14 mouse cellular contexts compared by ENCODE assay signal in the genomic region with DNA sequence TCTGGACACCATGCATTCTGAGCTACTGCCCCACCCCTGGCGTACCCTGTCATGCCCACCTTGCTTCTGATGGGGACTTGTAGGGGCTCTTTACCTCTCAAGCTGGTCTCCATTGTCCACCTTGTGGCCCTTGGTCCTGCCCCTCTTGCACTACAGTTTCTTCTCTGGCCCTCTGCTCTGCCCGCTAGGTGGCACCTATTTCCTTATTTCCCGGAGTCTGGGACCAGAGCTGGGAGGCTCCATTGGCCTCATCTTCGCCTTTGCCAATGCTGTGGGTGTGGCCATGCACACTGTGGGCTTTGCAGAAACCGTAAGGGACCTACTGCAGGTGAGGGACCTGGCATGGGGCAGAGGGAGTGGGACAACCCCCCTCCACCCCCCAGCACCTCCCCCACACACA. TPM values are rescaled to one million over a fixed set of nuclear protein-coding genes. Genes with fewer than 3 reads are reported as not detected.
DNase-seq lines count a peak whose midpoint lies in the region; ATAC-seq and TF ChIP-seq lines count a peak whose summit lies in the region.
"Had no signal": no experiment of that assay in that cellular context is flagged by ENCODE, and none has a peak within 500 bp of the region (broad histone marks: within the 10 kb centered on the region; RNA-seq: fewer than 3 reads in every experiment).

No protein-coding gene starts in this region.

- 52% methylated on average over 5 of the region's 5 CpGs for WGBS in kidney, embryonic 15.5 days
- WGBS in hindbrain, embryonic 16.5 days: 53% methylated on average over 5 of the region's 5 CpGs

- CTCF ChIA-PET in Patski (lab: Charles Lee): interaction anchor here (0.9 to 1.4 kb wide), 4 partner anchors 10 to 155 kb away, joined by 3 to 4 read pairs (median 3); no protein-coding TSS in a partner anchor

- peak; percentile 56 for TF ChIP-seq CTCF in layer of hippocampus, adult 2 months (conservative IDR thresholded peaks at IDR 0.05)
- peak; percentile 80 for TF ChIP-seq CTCF in Patski (IDR thresholded peaks at IDR 0.05)

- no peak overlapping the region for H3K9ac ChIP-seq in kidney, embryonic 15.5 days
- no peak overlapping the region for H3K9ac ChIP-seq in hindbrain, embryonic 16.5 days (ENCODE audit: low read depth, low read length)
- H3K9ac ChIP-seq: embryonic facial prominence, embryonic 13.5 days; hindbrain, embryonic 12.5 days; limb, embryonic 15.5 days had no signal

- no peaks in the 10 kb centered on the region for H3K4me1 ChIP-seq in kidney, embryonic 15.5 days
- no peaks in the 10 kb centered on the region for H3K4me1 ChIP-seq in hindbrain, embryonic 16.5 days (ENCODE audit: control insufficient read depth, insufficient read depth, low read depth, low read length)
- H3K4me1 ChIP-seq: embryonic facial prominence, embryonic 13.5 days; hindbrain, embryonic 12.5 days; limb, embryonic 15.5 days had no signal

- ATAC-seq in Patski: no peak
- ATAC-seq in kidney, embryonic 15.5 days (replicated peaks; ENCODE audit: low FRiP score): 0 out of 2 replicates have a peak, but pooled peaks have one; percentile 23
- no peak for ATAC-seq in activated CD4-positive, CD25-positive, alpha-beta regulatory T cell, adult 4 months
- no peak for ATAC-seq in hindbrain, embryonic 16.5 days

- in situ Hi-C loops in Patski (cut with MboI; ENCODE audit: low pct_unique_long_range_greater_than_20kb): loop anchor here (5.0 to 10.0 kb wide), 2 partner anchors 159 to 351 kb away; no protein-coding TSS in a partner anchor

- H3K9me3 ChIP-seq in kidney, embryonic 15.5 days (replicated peaks): no peaks in the 10 kb centered on the region
- H3K9me3 ChIP-seq in hindbrain, embryonic 16.5 days (ENCODE audit: control insufficient read depth, low read length): no peaks in the 10 kb centered on the region
- H3K9me3 ChIP-seq: embryonic facial prominence, embryonic 13.5 days; hindbrain, embryonic 12.5 days; limb, embryonic 15.5 days had no signal

- H3K36me3 ChIP-seq in kidney, embryonic 15.5 days: no peaks in the 10 kb centered on the region
- no peaks in the 10 kb centered on the region for H3K36me3 ChIP-seq in hindbrain, embryonic 16.5 days (ENCODE audit: control insufficient read depth, insufficient read depth, low read length)
- H3K36me3 ChIP-seq: embryonic facial prominence, embryonic 13.5 days; hindbrain, embryonic 12.5 days; limb, embryonic 15.5 days had no signal

- H3K4me2 ChIP-seq in kidney, embryonic 15.5 days: no peak overlapping the region
- H3K4me2 ChIP-seq in hindbrain, embryonic 16.5 days (ENCODE audit: low read length): no peak overlapping the region
- H3K4me2 ChIP-seq: embryonic facial prominence, embryonic 13.5 days; hindbrain, embryonic 12.5 days; limb, embryonic 15.5 days had no signal

- no peaks in the 10 kb centered on the region for H3K27me3 ChIP-seq in Patski
- H3K27me3 ChIP-seq in kidney, embryonic 15.5 days: no peaks in the 10 kb centered on the region
- H3K27me3 ChIP-seq in hindbrain, embryonic 16.5 days (replicated peaks; ENCODE audit: control insufficient read depth, insufficient read depth, low read length): no peaks in the 10 kb centered on the region
- H3K27me3 ChIP-seq: embryonic facial prominence, embryonic 13.5 days; hindbrain, embryonic 12.5 days had no signal

- no peak overlapping the region for H3K4me3 ChIP-seq in layer of hippocampus, adult 2 months
- no peak overlapping the region for H3K4me3 ChIP-seq in kidney, embryonic 15.5 days (replicated peaks)
- no peak overlapping the region for H3K4me3 ChIP-seq in hindbrain, embryonic 16.5 days (ENCODE audit: low read length)
- H3K4me3 ChIP-seq: embryonic facial prominence, embryonic 13.5 days; hindbrain, embryonic 12.5 days; limb, embryonic 15.5 days; myocyte had no signal

- no peak for DNase-seq in layer of hippocampus, adult 2 months (ENCODE audit: low spot score in 2 of 2)
- no peak for DNase-seq in layer of hippocampus, adult 11-12 months (ENCODE audit: low spot score)
- DNase-seq in Patski (ENCODE audit: low read depth, low spot score): no peak
- DNase-seq in lung, postnatal 25 days (ENCODE audit: low spot score): peak; percentile 27
- DNase-seq in frontal cortex, postnatal 10 days (ENCODE audit: low spot score in 2 of 2): no peak
- DNase-seq: adrenal gland, postnatal 10 days; gastrocnemius, postnatal 10 days had no signal

- no peak overlapping the region for H3K27ac ChIP-seq in layer of hippocampus, adult 2 months
- no peak overlapping the region for H3K27ac ChIP-seq in kidney, embryonic 15.5 days
- H3K27ac ChIP-seq in hindbrain, embryonic 16.5 days (ENCODE audit: low read depth, low read length): no peak overlapping the region
- H3K27ac ChIP-seq: embryonic facial prominence, embryonic 13.5 days; hindbrain, embryonic 12.5 days; limb, embryonic 15.5 days had no signal

- POLR2A ChIA-PET in Patski (lab: Charles Lee): no interaction called here

RNA-seq across cellular contexts. Expression of gene Slc12a3, which starts 4.3 kb away (rescaled TPM):
- 1 to 10 TPM in 1 of 2 experiments, under 1 TPM in 1; 0.54 to 1.0 TPM for total RNA-seq in layer of hippocampus, adult 2 months (2021)
- polyA plus RNA-seq in Patski (2021): 0.23 TPM
- polyA plus RNA-seq in kidney, embryonic 15.5 days (2015; fragmentation: Nextera tagmentation; extraction: Ambion mirVana): 6.1 and 6.4 TPM in 2 replicates
- polyA plus RNA-seq in activated CD4-positive, CD25-positive, alpha-beta regulatory T cell, adult 4 months (2017; shearing (Covaris generic)): not detected
- 0.11 and 0.21 TPM in 2 replicates for polyA plus RNA-seq in hindbrain, embryonic 16.5 days (2015; fragmentation: Nextera tagmentation; extraction: Ambion mirVana)
- total RNA-seq: gastrocnemius, postnatal 10 days had no signal
- polyA plus RNA-seq: hindbrain, embryonic 12.5 days; limb, embryonic 15.5 days had no signal

RNA-seq across cellular contexts. Expression of gene Herpud1, which starts 52.9 kb away (rescaled TPM):
- 10 to 100 TPM; 54.4 to 57.3 TPM for total RNA-seq in layer of hippocampus, adult 2 months (2021)
- 77.7 TPM for polyA plus RNA-seq in Patski (2021)
- polyA plus RNA-seq in kidney, embryonic 15.5 days (2015; fragmentation: Nextera tagmentation; extraction: Ambion mirVana): 66.7 and 70.0 TPM in 2 replicates
- 100 to 1,000 TPM in 1 of 2 experiments, 10 to 100 TPM in 1; 99.9 to 115 TPM for polyA plus RNA-seq in activated CD4-positive, CD25-positive, alpha-beta regulatory T cell, adult 4 months (2017; shearing (Covaris generic))
- 71.3 and 77.9 TPM in 2 replicates for polyA plus RNA-seq in hindbrain, embryonic 16.5 days (2015; fragmentation: Nextera tagmentation; extraction: Ambion mirVana)
